12 mouse cellular contexts compared by ENCODE assay signal in genomic region chr13:112753522-112753921, GRCm38 (mm10). TPM values are rescaled to one million over a fixed set of nuclear protein-coding genes. Genes with fewer than 3 reads are reported as not detected.
DNase-seq lines count a peak whose midpoint lies in the region; ATAC-seq lines count a peak whose summit lies in the region.
"Had no signal": no experiment of that assay in that cellular context is flagged by ENCODE, and none has a peak within 500 bp of the region (broad histone marks: within the 10 kb centered on the region; RNA-seq: fewer than 3 reads in every experiment).

No protein-coding gene starts in this region.

- no peaks in the 10 kb centered on the region for H3K36me3 ChIP-seq in forebrain, embryonic 13.5 days (ENCODE audit: poor library complexity, severe bottlenecking)
- no peaks in the 10 kb centered on the region for H3K36me3 ChIP-seq in forebrain, embryonic 10.5 days (replicated peaks)
- H3K36me3 ChIP-seq in lung, embryonic 16.5 days (ENCODE audit: control insufficient read depth, insufficient read depth, low read length): no peaks in the 10 kb centered on the region
- H3K36me3 ChIP-seq: midbrain, embryonic 12.5 days; neural tube, embryonic 15.5 days had no signal

- H3K9me3 ChIP-seq in forebrain, embryonic 13.5 days (replicated peaks): no peaks in the 10 kb centered on the region
- no peaks in the 10 kb centered on the region for H3K9me3 ChIP-seq in forebrain, embryonic 10.5 days
- no peaks in the 10 kb centered on the region for H3K9me3 ChIP-seq in lung, embryonic 16.5 days (ENCODE audit: control insufficient read depth, low read length)
- H3K9me3 ChIP-seq: midbrain, embryonic 12.5 days; neural tube, embryonic 15.5 days had no signal

- H3K4me2 ChIP-seq in forebrain, embryonic 13.5 days: no peak overlapping the region
- no peak overlapping the region for H3K4me2 ChIP-seq in lung, embryonic 16.5 days (ENCODE audit: low read depth, low read length)
- H3K4me2 ChIP-seq: midbrain, embryonic 12.5 days; neural tube, embryonic 15.5 days had no signal

- H3K9ac ChIP-seq in forebrain, embryonic 13.5 days: no peak overlapping the region
- H3K9ac ChIP-seq in lung, embryonic 16.5 days (ENCODE audit: low read length): no peak overlapping the region
- H3K9ac ChIP-seq: midbrain, embryonic 12.5 days; neural tube, embryonic 15.5 days had no signal

- no peak overlapping the region for H3K4me3 ChIP-seq in forebrain, embryonic 13.5 days
- H3K4me3 ChIP-seq in forebrain, embryonic 10.5 days: no peak overlapping the region
- no peak overlapping the region for H3K4me3 ChIP-seq in lung, embryonic 16.5 days (ENCODE audit: low read length)
- H3K4me3 ChIP-seq: left cerebral cortex, adult 2 months; midbrain, embryonic 12.5 days; neural tube, embryonic 15.5 days had no signal

- no peak for ATAC-seq in forebrain, embryonic 13.5 days
- ATAC-seq in lung, embryonic 16.5 days (ENCODE audit: low read depth): peak; percentile 26; the same call in 1 of the 2 replicates

- H3K27ac ChIP-seq in forebrain, embryonic 13.5 days: peak overlapping the region; percentile 6; the same call in 1 of the 2 replicates
- no peak overlapping the region for H3K27ac ChIP-seq in forebrain, embryonic 10.5 days
- peak overlapping the region; percentile 60; the same call in 1 of the 2 replicates for H3K27ac ChIP-seq in lung, embryonic 16.5 days (ENCODE audit: low read length)
- H3K27ac ChIP-seq: left cerebral cortex, adult 2 months; midbrain, embryonic 12.5 days; neural tube, embryonic 15.5 days had no signal

- no peaks in the 10 kb centered on the region for H3K27me3 ChIP-seq in forebrain, embryonic 13.5 days
- no peaks in the 10 kb centered on the region for H3K27me3 ChIP-seq in forebrain, embryonic 10.5 days (ENCODE audit: poor library complexity, severe bottlenecking)
- no peaks in the 10 kb centered on the region for H3K27me3 ChIP-seq in lung, embryonic 16.5 days (ENCODE audit: control insufficient read depth, insufficient read depth, low read depth, low read length)
- H3K27me3 ChIP-seq: midbrain, embryonic 12.5 days; neural tube, embryonic 15.5 days had no signal

- WGBS in forebrain, embryonic 13.5 days: 93% methylated on average over 9 of the region's 9 CpGs
- WGBS in forebrain, embryonic 10.5 days: 88% methylated on average over 9 of the region's 9 CpGs
- 65% methylated on average over 9 of the region's 9 CpGs for WGBS in lung, embryonic 16.5 days

- no peak for DNase-seq in forebrain, embryonic 10.5 days (ENCODE audit: extremely low spot score, low spot score)
- peak; percentile 79 for DNase-seq in adrenal gland, postnatal 14 days
- DNase-seq in kidney, adult 9 months: peak; percentile 82
- DNase-seq in Muller cell, postnatal 12 days (ENCODE audit: inconsistent ontology term): no peak
- no peak for DNase-seq in yolk sac, embryonic 10.5 days (ENCODE audit: low spot score)
- DNase-seq in layer of hippocampus, adult 8-10 months (ENCODE audit: low spot score in 2 of 2): no peak
- DNase-seq: B cell, adult 2 months had no signal

- H3K4me1 ChIP-seq in forebrain, embryonic 13.5 days: peaks cover 10% of the 10 kb centered on the region
- peaks cover 18% of the 10 kb centered on the region for H3K4me1 ChIP-seq in forebrain, embryonic 10.5 days
- peaks cover 27% of the 10 kb centered on the region for H3K4me1 ChIP-seq in lung, embryonic 16.5 days (replicated peaks; ENCODE audit: control insufficient read depth, insufficient read depth, low read length)

RNA-seq across cellular contexts. Expression of gene Plpp1, which starts 47.1 kb away (rescaled TPM):
- polyA plus RNA-seq in forebrain, embryonic 13.5 days (2015; fragmentation: Nextera tagmentation; extraction: Ambion mirVana): 20.6 and 27.0 TPM in 2 replicates
- polyA plus RNA-seq in forebrain, embryonic 10.5 days (2016; fragmentation: Nextera tagmentation; extraction: Ambion mirVana): 15.7 and 16.8 TPM in 2 replicates
- 181 and 182 TPM in 2 replicates for total RNA-seq in adrenal gland, postnatal 14 days (2021)
- 81.5 and 90.8 TPM in 2 replicates for polyA plus RNA-seq in lung, embryonic 16.5 days (2015; fragmentation: Nextera tagmentation; extraction: Ambion mirVana)
- total RNA-seq in layer of hippocampus, adult 8-10 months (2022): 10 to 100 TPM; 26.0 to 29.0 (median 28.6) TPM

Comparison
In these comparisons a context has a peak if more than half of its experiments do, and no peak if none do; other contexts are left out.
1. DNase-seq: peak in adrenal gland, postnatal 14 days (single experiment) and kidney, adult 9 months (single experiment); none in forebrain, embryonic 10.5 days (single experiment), Muller cell, postnatal 12 days (single experiment), yolk sac, embryonic 10.5 days (single experiment) and layer of hippocampus, adult 8-10 months (0 of 2).